Comparison of ENCODE assay signal across 23 mouse cellular contexts in genomic region chrX:43686635-43687034, GRCm38 (mm10).
"Had no signal": no experiment of that assay in that cellular context is flagged by ENCODE, and none has a peak within 500 bp of the region (broad histone marks: within the 10 kb centered on the region; RNA-seq: fewer than 3 reads in every experiment).

No protein-coding gene starts in this region.

- H3K27ac ChIP-seq: lung, embryonic 15.5 days; macrophage; midbrain, embryonic 10.5 days; midbrain, embryonic 12.5 days; neural tube, embryonic 13.5 days; neural tube, embryonic 15.5 days had no signal

- H3K9me3 ChIP-seq: lung, embryonic 15.5 days; midbrain, embryonic 10.5 days; midbrain, embryonic 12.5 days; neural tube, embryonic 13.5 days; neural tube, embryonic 15.5 days had no signal

- H3K9ac ChIP-seq: liver, postnatal 0 days; lung, embryonic 15.5 days; midbrain, embryonic 12.5 days; neural tube, embryonic 13.5 days; neural tube, embryonic 15.5 days had no signal

- H3K4me2 ChIP-seq: lung, embryonic 15.5 days; midbrain, embryonic 12.5 days; neural tube, embryonic 13.5 days; neural tube, embryonic 15.5 days had no signal

- H3K27me3 ChIP-seq: lung, embryonic 15.5 days; megakaryocyte, embryonic 14.5 days; midbrain, embryonic 12.5 days; neural tube, embryonic 13.5 days; neural tube, embryonic 15.5 days had no signal

- H3K36me3 ChIP-seq: lung, embryonic 15.5 days; midbrain, embryonic 10.5 days; midbrain, embryonic 12.5 days; neural tube, embryonic 13.5 days; neural tube, embryonic 15.5 days had no signal

- ATAC-seq: liver, postnatal 0 days; lung, postnatal 0 days; midbrain, embryonic 16.5 days had no signal

- H3K4me1 ChIP-seq: lung, embryonic 15.5 days; megakaryocyte, embryonic 14.5 days; midbrain, embryonic 10.5 days; midbrain, embryonic 12.5 days; neural tube, embryonic 13.5 days; neural tube, embryonic 15.5 days had no signal

- H3K4me3 ChIP-seq: lung, embryonic 15.5 days; megakaryocyte, embryonic 14.5 days; midbrain, embryonic 10.5 days; midbrain, embryonic 12.5 days; myocyte; neural tube, embryonic 13.5 days; neural tube, embryonic 15.5 days had no signal

- DNase-seq: liver, postnatal 0 days; lung, adult 2 months; lung, postnatal 14 days; lung, postnatal 36 days; midbrain, embryonic 14.5 days; retina, postnatal 1 day; right cerebral cortex, adult 18-20 months; right cerebral cortex, postnatal 25 days; right cerebral cortex, postnatal 4 days; spleen, adult 18-20 months; thymus, adult 18-20 months; thymus, postnatal 14 days; thymus, postnatal 4 days had no signal
